In genomic region chr3:103967861-103968691, GRCm38 (mm10) we compare ENCODE assay signal across 8 mouse cellular contexts. TPM values are rescaled to one million over a fixed set of nuclear protein-coding genes. Genes with fewer than 3 reads are reported as not detected.
DNase-seq lines count a peak whose midpoint lies in the region; ATAC-seq lines count a peak whose summit lies in the region.

Phtf1 (plus strand) TSS chr3:103968110.

- 0 out of 2 replicates have a peak, but pooled peaks cover 8% of the 10 kb centered on the region for H3K4me1 ChIP-seq in embryonic facial prominence, embryonic 14.5 days (ENCODE audit: control insufficient read depth, insufficient read depth, low read length)
- 0 out of 2 replicates have a peak, but pooled peaks cover 5% of the 10 kb centered on the region for H3K4me1 ChIP-seq in kidney, embryonic 14.5 days (ENCODE audit: control insufficient read depth, insufficient read depth, low read length)
- peaks cover 8% of the 10 kb centered on the region for H3K4me1 ChIP-seq in limb, embryonic 15.5 days

- peak within 1 kb of the TSS; percentile 94 for H3K4me3 ChIP-seq in embryonic facial prominence, embryonic 14.5 days (ENCODE audit: low read depth, low read length)
- H3K4me3 ChIP-seq in kidney, embryonic 14.5 days (ENCODE audit: low read length) = peak within 1 kb of the TSS; percentile 71
- H3K4me3 ChIP-seq in limb, embryonic 15.5 days = peak within 1 kb of the TSS; percentile 96

- WGBS in embryonic facial prominence, embryonic 14.5 days = under 1% methylated on average over 40 of the region's 70 CpGs
- under 1% methylated on average over 68 of the region's 70 CpGs for WGBS in kidney, embryonic 14.5 days
- WGBS in limb, embryonic 15.5 days = under 1% methylated on average over 70 of the region's 70 CpGs

- H3K9me3 ChIP-seq in embryonic facial prominence, embryonic 14.5 days (ENCODE audit: control insufficient read depth, low read length) = no peaks in the 10 kb centered on the region
- H3K9me3 ChIP-seq in kidney, embryonic 14.5 days (ENCODE audit: control insufficient read depth, low read length) = no peaks in the 10 kb centered on the region
- no peaks in the 10 kb centered on the region for H3K9me3 ChIP-seq in limb, embryonic 15.5 days

- peak within 1 kb of the TSS; percentile 89 for H3K9ac ChIP-seq in embryonic facial prominence, embryonic 14.5 days (ENCODE audit: low read depth, low read length)
- peak within 1 kb of the TSS; percentile 74 for H3K9ac ChIP-seq in kidney, embryonic 14.5 days (ENCODE audit: low read depth, low read length)
- H3K9ac ChIP-seq in limb, embryonic 15.5 days = peak within 1 kb of the TSS; percentile 85

- H3K27ac ChIP-seq in embryonic facial prominence, embryonic 14.5 days (replicated peaks; ENCODE audit: low read depth, low read length) = peak within 1 kb of the TSS; percentile 96
- H3K27ac ChIP-seq in kidney, embryonic 14.5 days (ENCODE audit: low read depth, low read length) = peak within 1 kb of the TSS; percentile 87
- H3K27ac ChIP-seq in limb, embryonic 15.5 days = peak within 1 kb of the TSS; percentile 94

- peaks cover 25% of the 10 kb centered on the region for H3K36me3 ChIP-seq in embryonic facial prominence, embryonic 14.5 days (ENCODE audit: control insufficient read depth, insufficient read depth, low read length)
- peaks cover 20% of the 10 kb centered on the region for H3K36me3 ChIP-seq in kidney, embryonic 14.5 days (ENCODE audit: control insufficient read depth, insufficient read depth, low read length)
- H3K36me3 ChIP-seq in limb, embryonic 15.5 days = peaks cover 22% of the 10 kb centered on the region

- peak; percentile 96 for ATAC-seq in embryonic facial prominence, embryonic 14.5 days (ENCODE audit: low read depth)
- peak; percentile 98 for ATAC-seq in kidney, embryonic 14.5 days (ENCODE audit: low FRiP score, low TSS enrichment)
- peak; percentile 96 for ATAC-seq in limb, embryonic 15.5 days (ENCODE audit: insufficient number of reproducible peaks, low FRiP score, low TSS enrichment, low read depth)

- peak; percentile 84 for DNase-seq in 3T3-L1 (ENCODE audit: low read depth, low spot score)
- peak; percentile 65 to 76 for DNase-seq in adrenal gland, postnatal 4 days (ENCODE audit: low spot score in 2 of 2)
- DNase-seq in embryonic facial prominence, embryonic 14.5 days (ENCODE audit: low spot score) = peak; percentile 93
- peak; percentile 88 for DNase-seq in heart, adult 9 months (ENCODE audit: low spot score in 2 of 2)
- DNase-seq in monocyte, adult 2 months (ENCODE audit: low read depth in 1 of 2, low spot score in 2 of 2) = peak; percentile 42 to 72
- DNase-seq in spleen, postnatal 36 days (ENCODE audit: low spot score in 2 of 2) = peak; percentile 85 to 87

- no peaks in the 10 kb centered on the region for H3K27me3 ChIP-seq in embryonic facial prominence, embryonic 14.5 days (replicated peaks; ENCODE audit: control insufficient read depth, insufficient read depth, low read length)
- no peaks in the 10 kb centered on the region for H3K27me3 ChIP-seq in kidney, embryonic 14.5 days (ENCODE audit: control insufficient read depth, insufficient read depth, low read length)
- H3K27me3 ChIP-seq in limb, embryonic 15.5 days = no peaks in the 10 kb centered on the region

- H3K4me2 ChIP-seq in embryonic facial prominence, embryonic 14.5 days (ENCODE audit: low read depth, low read length) = peak within 1 kb of the TSS; percentile 67
- H3K4me2 ChIP-seq in kidney, embryonic 14.5 days (replicated peaks; ENCODE audit: low read depth, low read length) = peak within 1 kb of the TSS; percentile 49
- H3K4me2 ChIP-seq in limb, embryonic 15.5 days = peak within 1 kb of the TSS; percentile 77

RNA-seq across cellular contexts. Expression of gene Phtf1, which starts in this region (rescaled TPM):
- total RNA-seq in adrenal gland, postnatal 4 days (2021) = 10 to 100 TPM; 24.3 to 28.9 TPM
- 41.1 and 41.4 TPM in 2 replicates for polyA plus RNA-seq in embryonic facial prominence, embryonic 14.5 days (2014; fragmentation: Nextera tagmentation; extraction: Ambion mirVana)
- 27.3 and 37.6 TPM in 2 replicates for polyA plus RNA-seq in kidney, embryonic 14.5 days (2014; fragmentation: Nextera tagmentation; extraction: Ambion mirVana)
- polyA plus RNA-seq in limb, embryonic 15.5 days (2015; fragmentation: Nextera tagmentation; extraction: Ambion mirVana) = 23.0 and 28.8 TPM in 2 replicates

Comparison
In these comparisons a context has a peak if more than half of its experiments do, and no peak if none do; other contexts are left out.
1. Peak in every context shown above with its lines: DNase-seq, ATAC-seq, H3K4me3 ChIP-seq and H3K27ac ChIP-seq.